Mouse (Mus musculus) common myeloid progenitor, adult 5-6 weeks (primary cell): Measurements from ENCODE around the gene Rhod. TPM values are rescaled to one million over a fixed set of nuclear protein-coding genes. Genes with fewer than 3 reads are reported as not detected.
"Not testable (repeated sequence)": the region's sequence is repeated elsewhere in the genome, so short reads cannot be mapped to it uniquely, and the experiment has no call there.

Experiments
- ATAC-seq: replicated peaks from 2 replicates; pipeline ENCODE4 v1.8.0; 2016; ENCODE audit warnings: low read depth, mild to moderate bottlenecking, moderate TSS enrichment, inconsistent platforms; ENCODE audit not compliant: poor library complexity, severe bottlenecking
- total RNA-seq: library from RNA; stranded (forward); fragments of 200-1000, 187-1606 nt; gene quantifications from 2 replicates; pipeline ENCODE4 v1.2.3, GENCODE M21; 2017

Gene Rhod
- total RNA-seq, 1 experiment from 2014 or later = not detected

GRCm38 (mm10) chr19:4417713-4418112 lies 21.5 kb downstream of the Rhod start:
- no peak for ATAC-seq

DNA sequence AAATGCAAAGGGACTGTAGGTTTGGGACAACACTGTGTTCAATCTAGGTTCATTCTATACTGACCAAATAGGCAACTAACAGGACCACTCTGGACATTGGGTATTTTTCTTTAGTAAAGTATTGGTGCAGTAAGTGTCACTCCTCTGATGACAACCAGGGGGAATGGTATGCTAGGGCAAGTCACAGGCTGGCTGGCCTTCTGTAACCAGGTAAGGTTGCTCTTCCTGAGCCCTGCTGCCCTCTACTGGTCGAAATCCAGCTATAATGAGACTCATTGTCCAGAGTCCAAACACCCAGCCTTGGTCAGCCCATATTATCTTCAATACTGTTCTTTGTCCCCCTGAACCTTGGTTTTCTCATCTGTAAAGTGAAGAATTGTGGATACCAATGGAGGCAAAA lies 22.0 kb downstream of the Rhod start:
- peak; percentile 90 for ATAC-seq

- ATAC-seq = no peak
Observed at GRCm38 (mm10) chr19:4414631-4415030, 24.6 kb downstream of the Rhod start.

- ATAC-seq = peak; percentile 77
Observed at GRCm38 (mm10) chr19:4409062-4409461, 30.2 kb downstream of the Rhod start.

GRCm38 (mm10) chr19:4404840-4405239 lies 34.4 kb downstream of the Rhod start:
- ATAC-seq = no peak

- ATAC-seq = no peak
Observed at GRCm38 (mm10) chr19:4398959-4399358, 40.3 kb downstream of the Rhod start.

DNA sequence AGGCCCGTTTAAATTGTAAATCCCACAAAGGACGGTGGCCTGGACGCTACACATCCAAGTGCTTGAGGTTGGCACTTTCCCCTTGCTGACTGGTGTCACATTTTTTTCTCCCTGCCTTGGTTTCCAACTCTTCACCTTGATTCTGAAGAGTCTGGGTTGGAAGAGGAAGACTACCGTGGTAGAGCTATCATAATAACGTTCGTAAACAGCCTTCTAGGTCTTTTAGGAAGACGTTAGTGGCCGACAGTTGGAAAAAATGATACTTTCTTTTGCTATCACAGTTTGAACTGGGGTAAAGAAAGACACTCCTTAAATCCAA lies 40.6 kb downstream of the Rhod start:
- no peak for ATAC-seq

DNA sequence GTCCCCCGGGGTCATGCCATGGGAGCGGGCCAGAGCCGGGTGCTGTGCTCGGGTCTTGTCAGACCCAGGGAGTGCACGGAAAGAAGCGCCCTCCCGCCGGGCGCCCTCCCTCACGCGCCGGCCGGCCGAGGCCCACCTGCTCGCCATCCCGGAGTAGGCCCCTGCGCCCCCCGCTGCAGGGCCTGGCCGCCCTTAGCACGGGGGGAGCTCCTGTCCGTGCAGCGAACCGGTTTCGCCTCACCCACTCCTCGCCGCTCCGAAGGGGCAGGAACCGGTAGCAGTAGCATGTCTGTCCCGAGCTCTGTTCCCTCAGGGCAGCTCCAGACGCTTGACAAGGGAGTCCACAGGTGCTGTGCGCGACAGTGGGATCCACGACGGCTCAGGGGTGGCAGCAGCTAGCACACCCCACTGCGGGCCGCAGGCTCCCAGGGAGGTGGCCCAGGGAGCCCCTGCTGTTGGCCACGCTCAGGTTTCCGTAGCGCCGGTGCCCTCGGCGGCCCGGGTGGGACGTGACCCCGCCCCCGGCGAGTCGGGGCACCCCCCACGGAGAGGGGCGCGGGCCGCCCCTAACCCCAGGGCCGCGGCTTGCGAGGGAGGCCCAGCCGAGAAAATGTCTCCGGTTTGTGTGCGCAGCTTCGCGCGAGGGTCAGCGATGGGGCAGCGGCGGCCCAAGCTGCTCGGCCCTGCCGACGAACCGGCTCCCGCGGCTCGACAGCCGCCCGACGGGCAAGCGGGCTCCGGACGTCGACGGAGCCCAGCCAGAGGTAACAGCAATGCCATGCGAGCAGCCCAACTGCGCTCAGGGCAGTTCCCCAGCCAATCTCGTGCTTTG lies 41.2 kb downstream of the Rhod start, which contains the start of gene Kdm2a:
Gene Kdm2a (minus strand): TSS at position 488 of the 832 bp plus-strand sequence.
- ATAC-seq = 0 out of 2 replicates have a peak, but pooled peaks have one; percentile 5

GRCm38 (mm10) chr19:4396998-4397797 lies 42.0 kb downstream of the Rhod start:
- peak; percentile 92 for ATAC-seq

DNA sequence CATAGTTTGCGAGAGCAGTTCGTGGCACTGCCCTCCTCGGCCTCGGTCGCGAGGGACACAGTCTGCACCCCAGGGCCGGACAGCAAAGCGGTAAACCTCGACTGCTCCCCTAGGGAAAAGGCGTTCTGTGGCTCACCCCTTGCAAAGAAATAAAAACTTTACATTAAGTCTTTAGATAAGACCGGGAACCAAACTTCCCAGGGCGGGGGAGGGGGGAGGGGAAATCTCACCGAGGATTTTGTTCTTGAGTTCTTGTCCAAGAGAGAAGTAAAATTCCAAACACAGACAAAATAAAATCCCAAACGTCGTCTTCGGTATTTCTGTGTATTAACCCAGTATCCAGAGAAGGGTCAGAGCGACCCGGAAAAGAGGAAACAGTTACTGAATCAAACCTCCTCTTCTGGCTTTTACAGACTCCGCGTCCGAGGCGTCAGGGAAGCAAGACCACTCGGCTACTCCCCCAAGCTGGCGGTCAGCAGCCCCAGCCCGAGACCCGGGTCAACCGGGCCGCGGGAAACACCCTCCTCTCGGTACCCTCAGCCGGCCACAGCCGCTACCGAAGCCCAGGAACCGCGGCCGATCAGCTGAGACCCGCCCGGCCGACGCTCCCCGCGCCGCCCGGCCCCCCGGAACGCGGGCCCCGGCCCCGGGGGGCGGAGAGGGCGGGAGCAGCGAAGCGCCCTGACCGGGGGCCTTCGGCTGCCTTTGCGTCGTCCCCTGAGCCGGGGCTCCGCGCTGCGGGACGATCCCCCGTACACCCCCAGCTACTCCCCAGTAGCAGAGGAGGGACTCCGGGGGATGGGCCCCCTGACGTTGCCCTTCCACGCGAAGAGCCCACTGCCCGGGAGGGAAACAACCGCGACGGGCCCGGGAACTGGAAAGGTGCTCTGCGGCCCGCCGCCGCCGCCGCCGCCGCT lies 42.9 kb downstream of the Rhod start:
- no peak for ATAC-seq

DNA sequence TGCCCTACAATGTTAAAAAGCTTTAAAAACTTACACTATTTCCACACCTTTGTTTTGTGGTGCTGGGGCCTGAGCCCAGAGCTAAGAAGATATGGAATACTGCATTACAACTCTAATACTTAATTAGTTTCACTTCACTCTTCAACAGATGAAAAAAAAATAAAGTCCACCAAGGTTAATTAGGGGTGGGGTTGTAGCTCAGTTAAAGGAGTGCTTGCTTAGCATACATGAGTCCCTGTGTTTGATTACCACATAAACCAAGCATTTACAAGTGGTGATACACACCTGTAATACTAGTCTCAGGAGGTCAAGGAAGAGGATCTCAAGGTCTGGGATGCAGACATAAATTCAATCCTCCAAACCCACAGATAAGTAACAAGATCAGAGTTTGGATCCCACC lies 52.0 kb downstream of the Rhod start:
- no peak for ATAC-seq

DNA sequence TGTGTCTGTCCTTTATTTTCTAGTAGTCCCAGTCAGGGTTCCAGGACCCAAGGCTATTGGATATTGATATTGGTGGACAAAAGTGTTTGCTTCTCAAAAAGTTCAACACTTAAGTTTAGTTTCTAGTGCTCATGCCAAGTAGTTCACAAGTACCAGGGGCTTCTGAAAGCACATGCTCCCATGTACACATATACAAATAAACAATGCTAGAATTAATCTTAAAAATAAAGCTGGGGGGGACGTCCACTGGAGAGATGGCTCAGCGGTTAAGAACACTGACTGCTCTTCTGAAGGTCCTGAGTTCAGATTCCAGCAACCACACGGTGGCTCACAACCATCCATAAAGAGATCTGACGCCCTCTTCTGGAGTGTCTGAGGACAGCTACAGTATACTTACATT lies 54.2 kb downstream of the Rhod start:
- no peak for ATAC-seq

- ATAC-seq = no peak
Observed at GRCm38 (mm10) chr19:4384322-4384721, 54.9 kb downstream of the Rhod start.

DNA sequence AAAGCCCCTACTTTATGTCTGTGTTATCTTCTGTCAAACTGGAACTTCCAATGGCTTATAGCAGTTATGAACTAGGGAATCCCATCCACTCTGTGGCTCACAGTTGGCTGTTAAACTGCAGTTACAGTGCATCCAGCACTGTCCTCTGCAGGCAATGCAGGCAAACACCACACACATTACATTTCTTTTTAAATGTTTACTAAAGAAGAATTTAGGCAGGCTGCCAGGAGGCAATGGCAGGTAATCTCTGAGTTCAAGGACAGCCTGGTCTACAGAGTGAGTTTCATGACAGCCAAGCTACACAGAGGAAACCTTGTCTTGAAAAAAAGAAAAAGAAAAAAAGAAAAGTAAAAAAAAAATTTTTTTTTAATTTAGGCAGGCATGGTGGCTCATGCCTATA lies 55.9 kb downstream of the Rhod start:
- ATAC-seq = no peak

GRCm38 (mm10) chr19:4382303-4382702 lies 56.9 kb downstream of the Rhod start:
- not testable (repeated sequence) for ATAC-seq

Other genes starting within 250 kb of the Rhod start
- 25.8 and 34.7 TPM in 2 replicates for gene Tbc1d10c, start 248.1 kb downstream of the Rhod start, total RNA-seq
- 450 and 486 TPM in 2 replicates for gene Ppp1ca, start 247.4 kb downstream of the Rhod start, total RNA-seq
- gene Rad9a, start 237.8 kb downstream of the Rhod start, total RNA-seq = 10.7 and 20.5 TPM in 2 replicates
- 2.0 and 5.0 TPM in 2 replicates for gene Clcf1, start 225.2 kb downstream of the Rhod start, total RNA-seq
- gene AC109138.7, start 225.1 kb downstream of the Rhod start, total RNA-seq = not detected in 2 replicates
- 64.3 and 74.0 TPM in 2 replicates for gene Pold4, start 207.5 kb downstream of the Rhod start, total RNA-seq
- gene Ssh3, start 170.3 kb downstream of the Rhod start, total RNA-seq = 13.6 and 22.7 TPM in 2 replicates
- gene Ankrd13d, start 156.3 kb downstream of the Rhod start, total RNA-seq = 0.58 and 3.7 TPM in 2 replicates
- gene Grk2, start 133.2 kb downstream of the Rhod start, total RNA-seq = 186 and 204 TPM in 2 replicates
- gene Kdm2a, start 41.1 kb downstream of the Rhod start, total RNA-seq = 73.3 and 90.3 TPM in 2 replicates
- not detected in 2 replicates for gene Syt12, start 38.0 kb upstream of the Rhod start, total RNA-seq
- not detected in 2 replicates for gene 2010003K11Rik, start 59.2 kb upstream of the Rhod start, total RNA-seq
- gene Pcx, start 71.0 kb upstream of the Rhod start, total RNA-seq = 1.6 and 1.8 TPM in 2 replicates
- gene Lrfn4, start 176.2 kb upstream of the Rhod start, total RNA-seq = 2.6 and 2.9 TPM in 2 replicates
- 19.7 and 27.5 TPM in 2 replicates for gene Rce1, start 186.2 kb upstream of the Rhod start, total RNA-seq